Mouse (Mus musculus): ENCODE data around the gene Jhy. TPM values are rescaled to one million over a fixed set of nuclear protein-coding genes. Genes with fewer than 3 reads are reported as not detected.

Gene Jhy
- polyA plus RNA-seq, 1 experiment: not detected

DNA sequence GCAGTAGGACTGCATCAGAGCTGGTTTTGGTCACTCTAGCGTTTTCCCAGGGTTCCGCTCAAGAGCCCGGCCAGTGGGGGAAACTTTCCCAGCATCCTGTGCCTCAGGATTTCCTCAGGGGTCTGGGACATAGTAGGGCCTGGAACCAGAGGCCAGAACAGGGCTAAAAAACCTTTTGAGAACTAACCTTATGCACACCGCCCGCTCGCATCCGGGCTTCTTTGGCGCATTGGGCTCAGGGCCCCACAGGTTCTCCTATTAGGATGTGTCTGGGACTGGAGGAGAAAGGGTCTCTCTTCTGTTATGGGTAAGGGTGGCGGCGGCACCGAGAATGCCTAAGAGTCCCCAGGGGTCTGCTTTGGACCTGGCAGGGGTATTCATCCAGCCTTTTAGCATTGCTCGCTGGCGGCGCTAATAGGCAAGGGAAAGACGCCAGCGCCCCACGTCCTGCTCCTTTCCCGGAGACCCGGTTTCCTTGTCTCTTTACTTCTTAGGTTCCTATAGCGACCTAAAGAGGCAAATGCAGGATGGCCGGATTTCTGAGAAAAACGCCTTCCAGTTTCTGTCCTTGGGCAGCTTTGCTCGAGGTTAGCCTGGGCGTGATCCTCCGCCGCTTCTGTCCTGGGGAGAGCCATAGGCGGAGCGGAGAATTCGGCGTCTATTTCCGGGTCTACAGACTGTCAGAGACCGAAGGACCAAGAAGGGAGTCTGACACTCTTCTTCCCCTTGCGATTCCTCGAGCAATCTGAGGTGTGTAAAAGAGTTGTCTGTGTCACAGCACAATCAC is 92.4 kb downstream of the Jhy start:
- H3K4me3 ChIP-seq (ENCODE audit: insufficient read depth, low read length): peak overlapping the region; percentile 52

DNA sequence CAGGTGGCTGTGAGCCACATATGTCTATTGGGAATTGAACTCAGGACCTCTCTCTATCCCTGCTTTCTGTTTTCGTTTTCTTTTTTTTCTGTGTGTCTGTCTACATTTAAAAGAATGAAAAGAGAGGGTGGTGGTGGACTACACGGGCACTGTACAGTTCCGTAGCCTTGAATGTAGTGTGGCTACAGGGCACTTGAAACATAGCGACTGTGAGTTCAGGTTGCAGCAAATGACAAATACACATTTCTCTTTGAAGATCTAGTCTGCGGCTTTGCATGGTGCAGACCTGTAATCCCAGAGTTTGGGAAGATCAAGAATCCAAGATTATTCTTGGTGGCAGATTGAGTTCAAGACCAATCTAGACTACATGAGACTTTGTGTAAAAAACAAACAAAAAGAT is 93.6 kb downstream of the Jhy start:
- TF ChIP-seq POLR2A (IDR thresholded peaks at IDR 0.05; ENCODE audit: borderline replicate concordance, low read depth, low read length) (no peak), CTCF (IDR thresholded peaks at IDR 0.05; ENCODE audit: low read depth, low read length) (no peak)
- no peak overlapping the region for H3K4me3 ChIP-seq (ENCODE audit: insufficient read depth, low read length)
- H3K4me1 ChIP-seq (ENCODE audit: control insufficient read depth, insufficient read depth, low read length): peaks cover 3% of the 10 kb centered on the region; the same call in 1 of the 2 replicates
- no peak overlapping the region for H3K27ac ChIP-seq (ENCODE audit: insufficient read depth, low read depth, low read length)

More for the DNA sequence above, 92.4 kb downstream of the Jhy start:
- Histone ChIP-seq H3K27ac (ENCODE audit: insufficient read depth, low read depth, low read length) (no peak overlapping the region), H3K4me1 (ENCODE audit: control insufficient read depth, insufficient read depth, low read length) (peaks cover 3% of the 10 kb centered on the region; the same call in 1 of the 2 replicates)
- TF ChIP-seq CTCF (IDR thresholded peaks at IDR 0.05; ENCODE audit: low read depth, low read length) (no peak), POLR2A (IDR thresholded peaks at IDR 0.05; ENCODE audit: borderline replicate concordance, low read depth, low read length) (no peak)

- Histone ChIP-seq H3K27ac (ENCODE audit: insufficient read depth, low read depth, low read length) (no peak overlapping the region), H3K4me1 (ENCODE audit: control insufficient read depth, insufficient read depth, low read length) (no peaks in the 10 kb centered on the region), H3K4me3 (ENCODE audit: insufficient read depth, low read length) (no peak overlapping the region)
- TF ChIP-seq CTCF (IDR thresholded peaks at IDR 0.05; ENCODE audit: low read depth, low read length): no peak
- no peak for TF ChIP-seq POLR2A (IDR thresholded peaks at IDR 0.05; ENCODE audit: borderline replicate concordance, low read depth, low read length)
Observed at GRCm38 (mm10) chr9:40859196-40859595, 104.7 kb downstream of the Jhy start.

DNA sequence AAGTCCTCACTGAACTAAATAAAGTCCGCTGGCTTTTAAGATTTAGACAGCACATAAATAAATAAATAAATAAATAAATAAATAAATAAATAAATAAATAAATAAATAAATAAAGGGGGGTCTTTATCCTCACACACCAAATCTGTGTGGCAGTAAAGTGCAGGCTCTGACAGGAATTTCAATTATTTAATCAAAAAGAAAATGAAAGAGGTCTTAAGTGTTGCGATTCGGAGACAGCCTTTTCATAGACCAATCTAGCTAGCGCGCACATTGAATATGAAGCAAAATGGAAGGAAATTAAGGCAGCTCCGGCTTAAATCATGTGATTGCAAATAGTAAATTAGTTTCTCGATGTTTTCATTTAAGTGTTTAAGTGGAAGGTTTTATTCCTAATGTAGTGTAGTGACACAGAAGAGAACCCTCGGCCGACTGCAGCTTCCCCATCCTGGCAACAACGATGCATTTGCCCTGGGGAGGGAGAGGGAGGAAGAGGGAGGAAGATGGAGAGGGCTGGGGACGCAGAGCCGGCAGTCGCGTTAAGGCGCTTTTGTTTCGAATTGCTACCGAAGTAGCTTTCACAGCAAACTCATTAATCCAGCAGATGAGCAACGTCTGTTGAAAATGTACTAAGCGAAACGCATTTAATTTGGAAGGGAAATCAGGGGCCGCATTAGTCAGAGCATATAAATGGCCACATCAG is 105.3 kb downstream of the Jhy start:
- H3K4me1 ChIP-seq (ENCODE audit: control insufficient read depth, insufficient read depth, low read length): no peaks in the 10 kb centered on the region
- no peak overlapping the region for H3K27ac ChIP-seq (ENCODE audit: insufficient read depth, low read depth, low read length)
- H3K4me3 ChIP-seq (ENCODE audit: insufficient read depth, low read length): peak overlapping the region; percentile 35; the same call in 1 of the 2 replicates
- TF ChIP-seq CTCF (IDR thresholded peaks at IDR 0.05; ENCODE audit: low read depth, low read length): no peak
- TF ChIP-seq POLR2A (IDR thresholded peaks at IDR 0.05; ENCODE audit: borderline replicate concordance, low read depth, low read length): no peak

DNA sequence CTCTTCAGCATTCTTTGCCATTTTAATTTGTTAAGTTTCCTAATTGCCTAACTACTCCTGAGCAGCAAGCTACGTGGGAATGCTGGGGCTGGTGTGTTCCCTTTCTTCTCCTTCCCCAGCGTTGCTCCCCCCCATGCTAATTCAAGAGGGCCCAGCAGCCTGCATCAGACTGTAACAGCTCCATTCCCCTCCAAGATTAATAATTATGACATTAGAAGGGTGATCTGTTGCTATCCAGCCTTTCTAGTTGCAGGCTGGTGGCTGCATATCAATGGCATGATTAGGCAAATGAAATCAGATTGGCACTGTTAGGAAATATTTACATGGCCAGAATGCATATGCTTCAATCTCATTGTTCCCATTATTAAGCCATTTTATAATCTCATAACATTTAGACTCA is 112.4 kb downstream of the Jhy start:
- no peak overlapping the region for H3K27ac ChIP-seq (ENCODE audit: insufficient read depth, low read depth, low read length)
- no peaks in the 10 kb centered on the region for H3K4me1 ChIP-seq (ENCODE audit: control insufficient read depth, insufficient read depth, low read length)
- TF ChIP-seq CTCF (IDR thresholded peaks at IDR 0.05; ENCODE audit: low read depth, low read length): no peak
- H3K4me3 ChIP-seq (ENCODE audit: insufficient read depth, low read length): no peak overlapping the region

Other genes with a start within 250 kb of the Jhy start
- gene Hspa8, start 163.1 kb downstream of the Jhy start, polyA plus RNA-seq (2012; ENCODE audit: insufficient read depth, insufficient read length, missing spikeins): 1,438 and 1,604 TPM in 2 replicates
- gene Bsx, start 90.0 kb downstream of the Jhy start, polyA plus RNA-seq (2012; ENCODE audit: insufficient read depth, insufficient read length, missing spikeins): not detected in 2 replicates
- not detected in 2 replicates for gene Crtam, start 40.5 kb upstream of the Jhy start, polyA plus RNA-seq (2012; ENCODE audit: insufficient read depth, insufficient read length, missing spikeins)
- 17.9 and 19.7 TPM in 2 replicates for gene Ubash3b, start 197.6 kb upstream of the Jhy start, polyA plus RNA-seq (2012; ENCODE audit: insufficient read depth, insufficient read length, missing spikeins)